Mouse (Mus musculus) liver, adult 2 months (tissue): ENCODE measurements around the gene Parvb.

ENCODE experiments used
- CTCF ChIP-seq: fragments of 200-500 bp; IDR thresholded peaks from 2 replicates; pipeline ENCODE4 v1.5.1; 2011; ENCODE audit warnings: low read depth, low read length, control low read depth
- POLR2A ChIP-seq: fragments of 200-500 bp; IDR thresholded peaks from 2 replicates; pipeline ENCODE4 v1.6.1; 2011; ENCODE audit warnings: low read length, control low read depth; ENCODE audit not compliant: insufficient read depth; ENCODE audit errors: extremely low read depth

GRCm38 (mm10) chr15:84183967-84184366 lies 47.9 kb upstream of the Parvb start:
- no peak for TF ChIP-seq CTCF
- no peak for TF ChIP-seq POLR2A
